ENCODE assay signal across 25 mouse cellular contexts in the genomic region with DNA sequence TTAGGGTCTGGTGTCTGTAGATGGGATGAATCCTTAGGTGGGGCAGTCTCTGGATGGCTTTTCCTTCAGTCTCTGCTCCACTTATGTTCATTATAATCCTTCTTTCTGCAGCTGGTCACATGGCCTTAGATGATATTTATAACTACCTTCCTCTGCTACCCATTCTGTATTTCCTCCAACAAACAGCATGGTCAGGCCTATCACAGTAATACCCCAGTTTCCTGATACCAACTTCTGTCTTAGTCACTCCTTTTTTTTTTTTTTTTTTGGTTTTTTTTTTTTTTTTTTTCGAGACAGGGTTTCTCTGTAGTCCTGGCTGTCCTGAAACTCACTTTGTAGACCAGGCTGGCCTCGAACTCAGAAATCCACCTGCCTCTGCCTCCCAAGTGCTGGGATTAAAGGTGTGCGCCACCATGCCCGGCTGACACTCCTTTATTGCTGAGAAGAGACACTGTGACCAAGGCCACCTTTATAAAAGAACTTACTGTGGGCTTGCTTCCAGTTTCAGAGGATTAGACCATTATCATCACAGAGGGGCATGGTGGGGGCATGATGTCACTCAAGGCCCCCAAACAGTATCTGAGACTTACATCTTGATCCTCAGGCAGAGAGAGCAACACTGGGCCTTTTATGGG. TPM values are rescaled to one million over a fixed set of nuclear protein-coding genes. Genes with fewer than 3 reads are reported as not detected.
DNase-seq lines count a peak whose midpoint lies in the region; TF ChIP-seq lines count a peak whose summit lies in the region.
"Had no signal": no experiment of that assay in that cellular context is flagged by ENCODE, and none has a peak within 500 bp of the region (broad histone marks: within the 10 kb centered on the region; RNA-seq: fewer than 3 reads in every experiment).

No protein-coding gene starts in this region.

- DNase-seq in heart, adult 11 months: peak; percentile 85
- DNase-seq in heart, adult 18-20 months: no peak
- DNase-seq in 416B (ENCODE audit: low read depth): peak; percentile 50
- DNase-seq in MEL (ENCODE audit: low read depth, low spot score): peak; percentile 47
- no peak for DNase-seq in ovary, postnatal 10 days (ENCODE audit: low spot score)
- no peak for DNase-seq in adipocyte (ENCODE audit: low spot score)
- DNase-seq: adrenal gland, adult 8-10 months; adrenal gland, postnatal 14 days; adrenal gland, postnatal 36 days; cerebellum, adult 11 months; cerebellum, adult 18-20 months; cerebellum, adult 8-10 months; cerebellum, adult 9-11 months; cerebellum, postnatal 14 days; cerebellum, postnatal 36 days; embryo, embryonic 11 days; forebrain, postnatal 0 days had no signal

- H3K9me3 ChIP-seq in MEL (replicated peaks; ENCODE audit: insufficient read depth, low read length): no peaks in the 10 kb centered on the region
- H3K9me3 ChIP-seq: embryonic facial prominence, embryonic 13.5 days; embryonic facial prominence, embryonic 15.5 days; forebrain, embryonic 13.5 days; forebrain, embryonic 15.5 days had no signal

- H3K27ac ChIP-seq in MEL (ENCODE audit: control insufficient read depth, low read depth, low read length) (no peak overlapping the region), macrophage (peak overlapping the region; percentile 32)
- H3K27ac ChIP-seq: embryonic facial prominence, embryonic 13.5 days; embryonic facial prominence, embryonic 15.5 days; forebrain, embryonic 10.5 days; forebrain, embryonic 13.5 days; forebrain, embryonic 15.5 days had no signal

- WGBS in macrophage (ENCODE audit: missing documents): 95% methylated on average over 2 of the region's 4 CpGs

- no peak for TF ChIP-seq POLR2A in MEL (IDR thresholded peaks at IDR 0.05; ENCODE audit: control insufficient read depth in 1 of 2, insufficient read depth in 1 of 2, low read depth in 1 of 2, low read length in 2 of 2, poor library complexity in 1 of 2)

- H3K4me3 ChIP-seq in MEL (ENCODE audit: control insufficient read depth in 1 of 2, insufficient read depth in 1 of 2, low read depth in 2 of 2, low read length in 2 of 2): no peak overlapping the region
- H3K4me3 ChIP-seq in macrophage (ENCODE audit: inconsistent target): no peak overlapping the region
- H3K4me3 ChIP-seq: embryonic facial prominence, embryonic 13.5 days; embryonic facial prominence, embryonic 15.5 days; erythroblast, embryonic 14.5 days; forebrain, embryonic 10.5 days; forebrain, embryonic 13.5 days; forebrain, embryonic 15.5 days had no signal

- no peaks in the 10 kb centered on the region for H3K79me2 ChIP-seq in MEL (ENCODE audit: control insufficient read depth, insufficient read depth, low read length, poor library complexity)
- no peaks in the 10 kb centered on the region for H3K79me2 ChIP-seq in macrophage (ENCODE audit: inconsistent target)

- H3K27me3 ChIP-seq in MEL (ENCODE audit: control insufficient read depth in 1 of 2, insufficient read depth in 2 of 2, low read length in 2 of 2): no peaks in the 10 kb centered on the region
- H3K27me3 ChIP-seq: embryonic facial prominence, embryonic 13.5 days; embryonic facial prominence, embryonic 15.5 days; forebrain, embryonic 13.5 days; forebrain, embryonic 15.5 days had no signal

- peaks cover 0 to 7% of the 10 kb centered on the region in 2 experiments; a peak in 2 of 4 replicates for H3K36me3 ChIP-seq in MEL (ENCODE audit: control insufficient read depth in 1 of 2, insufficient read depth in 2 of 2, low read length in 2 of 2)
- no peaks in the 10 kb centered on the region for H3K36me3 ChIP-seq in macrophage (ENCODE audit: inconsistent target)
- H3K36me3 ChIP-seq: G1E had no signal

- no peak for TF ChIP-seq RAD21 in MEL (IDR thresholded peaks at IDR 0.05; ENCODE audit: low read depth, low read length)

- H3K9ac ChIP-seq in MEL (ENCODE audit: control insufficient read depth, low read depth, low read length, poor library complexity, severe bottlenecking): no peak overlapping the region
- H3K9ac ChIP-seq: embryonic facial prominence, embryonic 13.5 days; embryonic facial prominence, embryonic 15.5 days; forebrain, embryonic 13.5 days; forebrain, embryonic 15.5 days; forebrain, postnatal 0 days had no signal

- TF ChIP-seq EP300 in MEL (IDR thresholded peaks at IDR 0.05; ENCODE audit: low read depth in 1 of 2, low read length in 2 of 2): no peak

- H3K4me1 ChIP-seq in MEL (ENCODE audit: control insufficient read depth in 1 of 2, insufficient read depth in 2 of 2, low read length in 2 of 2): peaks cover 2 to 10% of the 10 kb centered on the region in 2 experiments; a peak in 2 of 4 replicates
- H3K4me1 ChIP-seq: embryonic facial prominence, embryonic 15.5 days; forebrain, embryonic 10.5 days; forebrain, embryonic 13.5 days; forebrain, embryonic 15.5 days had no signal

- TF ChIP-seq CTCF in MEL (IDR thresholded peaks at IDR 0.05 in 2 of 3, conservative IDR thresholded peaks at IDR 0.05 in 1 of 3; ENCODE audit: control insufficient read depth in 1 of 3, insufficient read depth in 1 of 3, low read depth in 2 of 3, low read length in 3 of 3, poor library complexity in 1 of 3, severe bottlenecking in 1 of 3): no peak

TF ChIP-seq in MEL, 35 proteins besides CTCF, POLR2A, EP300 and RAD21:
- no peak for TF ChIP-seq USF2 (IDR thresholded peaks at IDR 0.05; ENCODE audit: borderline replicate concordance in 1 of 2, insufficient read depth in 1 of 2, low read depth in 1 of 2, low read length in 2 of 2)
- peak; percentile 60 for TF ChIP-seq USF1 (IDR thresholded peaks at IDR 0.05; ENCODE audit: low read depth, low read length)
- TF ChIP-seq ZNF384 (IDR thresholded peaks at IDR 0.05; ENCODE audit: low read depth, low read length): peak; percentile 88

RNA-seq across cellular contexts. Expression of gene Ttc28, which starts 30.5 kb away (rescaled TPM):
- total RNA-seq in heart, adult 18-20 months (2021): 10 to 100 TPM; 12.4 to 13.0 TPM
- total RNA-seq in MEL (2012; rRNA removed): 1.1 and 1.2 TPM in 2 replicates
- 1 to 10 TPM in 1 of 2 experiments, not detected in 1; 1.8 TPM for polyA plus RNA-seq in MEL (2012; ENCODE audit: insufficient read depth in 1 of 2, insufficient read length in 2 of 2, low read depth in 1 of 2, low replicate concordance in 2 of 2, missing spikeins in 1 of 2)
- 10 to 100 TPM in 3 of 26 experiments, 1 to 10 TPM in 23; 3.1 to 10.4 (median 5.6) TPM for total RNA-seq in macrophage (2018; cell fraction: chromatin; rRNA removed)
- total RNA-seq in macrophage (2018; cell fraction: cytosol; rRNA removed): 1 to 10 TPM in 14 of 26 experiments, under 1 TPM in 12; 0.54 to 1.8 (median 1.1) TPM
- total RNA-seq in macrophage (2018; cell fraction: nucleus; rRNA removed): 10 to 100 TPM in 1 of 26 experiments, 1 to 10 TPM in 25; 1.4 to 18.4 (median 3.3) TPM
- polyA plus RNA-seq in macrophage (2018): 0.50 to 1.3 TPM (median 0.77 TPM) in 3 replicates

Comparison
In these comparisons a context has a peak if more than half of its experiments do, and no peak if none do; other contexts are left out.
1. DNase-seq: peak in heart, adult 11 months (single experiment), 416B (single experiment) and MEL (single experiment); none in heart, adult 18-20 months (0 of 2), ovary, postnatal 10 days (single experiment) and adipocyte (single experiment).